Mouse (Mus musculus) neutrophil, adult 83 days (primary cell): Measurements from ENCODE around the gene Ccdc88a. TPM values are rescaled to one million over a fixed set of nuclear protein-coding genes. Genes with fewer than 3 reads are reported as not detected.

Experiments
- total RNA-seq, 2 experiments: library from RNA; stranded (reverse); gene quantifications; one replicate each; pipeline ENCODE4 v1.2.4; 2023

Gene Ccdc88a
- total RNA-seq = 10 to 100 TPM; 27.4 to 35.3 TPM

GRCm38 (mm10) chr11:29373396-29374273, at the start of gene Ccdc88a:
Gene Ccdc88a (plus strand): TSS chr11:29373658.

DNA sequence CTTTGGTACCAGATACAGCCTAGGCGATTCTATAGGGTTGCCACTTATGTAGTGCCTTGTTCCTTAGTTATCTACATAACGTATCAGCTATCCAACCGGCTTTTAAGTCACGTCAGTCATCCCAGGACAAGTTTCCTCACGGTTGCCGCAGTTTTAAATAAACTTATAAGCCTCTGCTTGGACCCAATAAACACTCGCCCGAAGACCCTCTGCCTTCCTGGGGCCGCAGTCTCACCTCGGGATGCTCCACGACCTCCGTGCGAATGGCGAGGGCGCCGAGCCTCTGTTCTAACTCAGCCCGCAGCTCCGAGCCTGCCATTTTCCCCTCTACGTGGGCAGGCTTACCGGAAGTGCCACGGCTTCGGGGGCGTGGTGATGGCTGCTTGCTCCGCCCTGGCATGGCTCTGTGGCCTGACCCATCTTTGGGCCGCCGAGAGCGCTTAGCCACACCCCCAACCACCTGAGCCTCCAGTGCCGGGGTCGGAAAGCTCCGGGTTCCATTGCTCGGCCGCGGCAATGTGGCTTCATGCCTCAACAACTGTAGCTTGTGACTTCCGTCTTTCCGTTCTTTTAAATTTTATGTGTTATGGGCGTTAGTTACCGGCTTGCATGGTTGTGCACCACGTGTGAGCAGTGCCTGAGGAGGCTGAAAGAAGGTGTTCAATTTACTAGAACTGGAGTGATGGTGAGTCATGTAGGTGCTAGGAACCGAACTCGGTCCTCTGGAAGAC, 141.4 kb downstream of the Ccdc88a start, which contains the start of gene Prorsd1:
Gene Prorsd1, minus strand, starts transcription at position 352 of the 731 bp plus-strand sequence.

GRCm38 (mm10) chr11:29525988-29526794, 152.7 kb downstream of the Ccdc88a start, which contains the start of gene Mtif2:
Gene Mtif2 (plus strand): TSS chr11:29526408.

DNA sequence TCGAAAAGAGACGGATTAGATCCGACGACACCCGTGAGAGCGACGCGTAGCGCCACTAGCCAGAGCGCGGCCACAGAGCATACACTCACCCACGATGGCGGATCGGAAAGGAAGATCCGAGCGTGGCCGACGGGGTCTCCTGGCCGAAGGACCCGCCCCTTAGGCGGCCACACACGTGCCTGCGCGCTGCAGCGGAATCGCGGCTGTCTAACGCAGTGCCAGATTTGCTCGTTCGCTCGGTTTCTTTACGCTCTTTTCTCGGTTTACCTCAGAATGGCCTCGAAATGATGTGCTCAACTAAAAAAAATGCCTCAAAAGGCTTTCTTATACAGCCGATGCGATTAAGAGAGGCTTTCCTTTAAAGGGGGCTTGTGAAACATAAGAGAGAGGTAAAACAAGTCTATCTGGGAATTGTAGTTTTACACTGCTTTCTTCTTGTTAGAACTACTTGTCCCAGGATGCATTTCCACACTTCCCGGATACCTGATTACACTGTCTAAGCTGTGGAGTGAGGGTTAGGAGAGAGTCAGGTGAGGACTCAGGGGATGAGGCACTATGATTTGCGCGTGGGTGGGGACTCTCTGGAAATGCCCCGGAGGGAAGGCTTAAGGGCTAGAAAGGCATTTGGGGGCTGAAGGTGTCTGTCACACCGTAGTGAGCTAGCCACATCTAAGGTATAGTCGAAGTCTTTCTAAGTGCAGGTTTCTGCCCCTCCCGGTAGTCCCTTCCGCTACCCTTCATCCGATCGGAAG, 174.5 kb downstream of the Ccdc88a start, which contains the start of the genes Clhc1 and Rps27a:
Gene Clhc1, plus strand, starts transcription at position 199 of the 752 bp plus-strand sequence.
Gene Rps27a, minus strand, starts transcription at position 358 of the 752 bp plus-strand sequence.

Other genes starting within 250 kb of the Ccdc88a start
- gene Pnpt1, start 242.9 kb upstream of the Ccdc88a start, total RNA-seq = 10 to 100 TPM; 15.1 to 20.2 TPM
- 100 to 1,000 TPM in 1 of 2 experiments, 10 to 100 TPM in 1; 89.5 to 101 TPM for gene Ppp4r3b, start 200.8 kb upstream of the Ccdc88a start, total RNA-seq
- gene Cfap36, start 126.2 kb upstream of the Ccdc88a start, total RNA-seq = 10 to 100 TPM; 11.4 to 13.5 TPM
- 10 to 100 TPM; 15.7 to 16.0 TPM for gene Prorsd1, start 141.4 kb downstream of the Ccdc88a start, total RNA-seq
- 10 to 100 TPM; 10.6 to 14.9 TPM for gene Mtif2, start 152.8 kb downstream of the Ccdc88a start, total RNA-seq
- gene Clhc1, start 174.3 kb downstream of the Ccdc88a start, total RNA-seq = not detected
- gene Rps27a, start 174.5 kb downstream of the Ccdc88a start, total RNA-seq = 100 to 1,000 TPM; 874 to 939 TPM